Mouse (Mus musculus) lung, embryonic 15.5 days (tissue): ENCODE data around the gene Scfd2. TPM values are rescaled to one million over a fixed set of nuclear protein-coding genes. Genes with fewer than 3 reads are reported as not detected.

ENCODE experiments used
- ATAC-seq: fragments of 200-750 bp; cut with Nextera tagmentation; 2 replicates; pipeline ENCODE4 v1.8.0; 2017; ENCODE audit warnings: moderate number of reproducible peaks, borderline replicate concordance; ENCODE audit not compliant: low FRiP score, low TSS enrichment; ENCODE audit errors: extremely low read depth
- H3K27ac ChIP-seq: fragments of 300-500 bp; sonication (generic); 2 replicates; pipeline ENCODE4 v1.5.1; 2015; ENCODE audit warnings: moderate library complexity, mild to moderate bottlenecking, inconsistent platforms
- H3K27me3 ChIP-seq: fragments of 300-500 bp; sonication (generic); 2 replicates; pipeline ENCODE4 v1.6.1; 2015; ENCODE audit warnings: inconsistent platforms
- H3K36me3 ChIP-seq: fragments of 300-500 bp; sonication (generic); 2 replicates; pipeline ENCODE4 v1.6.1; 2015; ENCODE audit warnings: inconsistent platforms
- H3K4me1 ChIP-seq: fragments of 300-500 bp; sonication (generic); 2 replicates; pipeline ENCODE4 v1.6.1; 2015; ENCODE audit warnings: inconsistent platforms
- H3K4me2 ChIP-seq: fragments of 300-500 bp; sonication (generic); 2 replicates; pipeline ENCODE4 v1.6.1; 2015; ENCODE audit warnings: inconsistent platforms, mild to moderate bottlenecking, moderate library complexity
- H3K4me3 ChIP-seq: fragments of 300-500 bp; sonication (generic); 2 replicates; pipeline ENCODE4 v1.5.1; 2015; ENCODE audit warnings: mild to moderate bottlenecking, inconsistent platforms
- H3K9ac ChIP-seq: fragments of 300-500 bp; sonication (generic); 2 replicates; pipeline ENCODE4 v1.6.1; 2015; ENCODE audit warnings: inconsistent platforms
- H3K9me3 ChIP-seq: fragments of 300-500 bp; sonication (generic); 2 replicates; pipeline ENCODE4 v1.6.1; 2016; ENCODE audit warnings: inconsistent platforms
- WGBS: fragments of 180-500 bp; shearing (Covaris S2); methylation state at CpG from one replicate; pipeline ENCODE4 v1.1.7; 2015; 5-methylcytosine and 5-hydroxymethylcytosine counted together
- polyA plus RNA-seq: library from polyadenylated mRNA; unstranded; fragments of >200 nt; fragmentation: Nextera tagmentation; extraction: Ambion mirVana; gene quantifications from 2 replicates; pipeline ENCODE4 v1.2.1, GENCODE M21; 2015

The Scfd2 gene
- polyA plus RNA-seq, 1 experiment from 2014 or later = 18.4 TPM

DNA sequence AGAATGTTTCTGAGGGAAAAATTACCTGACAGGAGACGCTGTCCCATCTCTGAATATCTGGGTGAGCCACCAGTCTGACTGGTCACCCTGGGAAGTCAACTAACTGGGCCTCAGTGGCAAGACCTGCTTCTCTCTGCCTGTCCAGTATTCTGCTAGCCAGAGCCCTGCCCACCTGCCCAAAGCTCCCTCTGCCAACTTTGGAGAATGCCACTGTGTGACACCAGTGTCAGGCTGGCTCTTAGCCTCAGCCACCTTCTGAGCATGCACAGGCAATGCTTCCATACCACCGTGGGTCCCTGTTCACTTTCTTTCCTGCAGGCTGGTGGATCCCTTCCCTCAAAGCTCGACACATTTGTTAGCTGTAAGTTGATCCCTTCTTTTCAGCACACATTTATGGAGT, 281.8 kb downstream of the Scfd2 start:
- no peaks in the 10 kb centered on the region for H3K27me3 ChIP-seq
- ATAC-seq = no peak
- H3K27ac ChIP-seq = no peak overlapping the region
- H3K9ac ChIP-seq = no peak overlapping the region
- WGBS = 61% methylated on average over 3 of the region's 3 CpGs
- no peaks in the 10 kb centered on the region for H3K9me3 ChIP-seq
- H3K36me3 ChIP-seq = no peaks in the 10 kb centered on the region
- peaks cover 35% of the 10 kb centered on the region for H3K4me1 ChIP-seq
- H3K4me2 ChIP-seq = no peak overlapping the region
- H3K4me3 ChIP-seq = no peak overlapping the region

DNA sequence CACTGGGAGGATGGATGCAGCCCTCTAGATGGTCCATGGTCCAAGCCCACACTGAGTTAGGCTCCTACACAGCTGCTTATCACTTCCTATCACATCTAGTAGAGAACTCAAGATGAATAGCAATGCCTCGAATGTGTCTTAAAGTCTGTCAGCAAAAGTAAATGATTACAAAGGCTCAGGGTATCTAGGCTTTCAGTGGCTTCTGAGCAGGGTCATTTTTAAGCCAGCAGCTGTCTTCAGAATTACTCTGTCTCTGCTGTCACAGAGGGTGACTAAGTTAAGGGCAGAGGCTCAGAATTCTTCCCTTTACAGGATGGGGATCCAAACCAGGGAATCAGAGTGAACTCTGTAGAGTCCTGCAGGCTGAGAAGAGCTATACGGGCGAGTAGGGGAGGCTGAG, 284.6 kb downstream of the Scfd2 start:
- Histone ChIP-seq H3K27me3 (no peaks in the 10 kb centered on the region), H3K4me1 (peaks cover 28% of the 10 kb centered on the region), H3K36me3 (no peaks in the 10 kb centered on the region), H3K4me3 (no peak overlapping the region), H3K27ac (no peak overlapping the region), H3K4me2 (no peak overlapping the region), H3K9ac (no peak overlapping the region), H3K9me3 (no peaks in the 10 kb centered on the region)
- WGBS = 55% methylated on average over 3 of the region's 3 CpGs
- no peak for ATAC-seq

DNA sequence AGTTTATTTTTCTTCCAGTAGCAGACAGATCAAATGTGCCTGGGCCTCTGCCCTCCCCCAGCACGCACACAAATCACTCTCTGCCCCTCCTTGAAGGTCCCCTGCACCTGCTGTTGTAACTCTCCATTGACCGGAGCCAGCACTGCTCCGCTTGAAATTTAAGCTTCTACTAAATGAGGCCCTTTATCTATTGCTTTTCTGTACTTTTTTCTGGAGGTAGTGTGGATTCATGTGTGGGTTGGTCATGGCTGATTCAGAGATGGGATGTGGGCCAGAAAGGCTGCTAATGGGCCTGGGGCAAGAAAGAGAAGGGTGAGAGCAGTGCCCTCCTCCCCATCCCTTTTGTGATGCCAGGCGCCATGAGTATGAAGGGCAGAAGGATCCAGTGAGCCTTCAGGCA, 285.1 kb downstream of the Scfd2 start:
- Histone ChIP-seq H3K9me3 (no peaks in the 10 kb centered on the region), H3K4me1 (peaks cover 25% of the 10 kb centered on the region), H3K27me3 (no peaks in the 10 kb centered on the region), H3K4me2 (no peak overlapping the region), H3K27ac (no peak overlapping the region), H3K4me3 (no peak overlapping the region), H3K9ac (no peak overlapping the region), H3K36me3 (no peaks in the 10 kb centered on the region)
- no peak for ATAC-seq
- WGBS = 61% methylated on average over 4 of the region's 4 CpGs

DNA sequence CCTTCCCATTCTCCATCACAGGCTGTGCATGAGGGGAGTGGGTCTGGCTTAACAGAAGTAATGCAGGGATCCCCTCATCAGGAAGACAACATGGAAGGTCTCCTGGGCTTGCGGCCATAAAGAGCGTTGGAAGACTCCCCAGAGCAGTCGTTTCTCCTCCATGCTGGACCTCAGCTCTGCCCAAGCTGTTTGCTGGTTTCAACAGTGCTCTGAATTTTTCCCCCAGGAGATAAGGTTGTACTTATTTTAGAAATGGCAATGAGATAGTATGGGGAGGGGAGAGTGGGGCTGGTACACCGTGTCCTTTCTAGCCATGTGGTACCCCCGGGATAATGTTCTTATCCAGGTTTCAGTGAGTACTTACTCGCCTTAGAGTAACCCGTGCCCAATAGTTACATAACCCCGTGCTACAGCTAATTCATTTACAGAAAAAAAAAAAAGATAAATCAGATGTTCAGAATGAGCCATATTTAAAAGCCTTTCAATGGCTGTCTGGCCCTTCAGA, 285.9 kb downstream of the Scfd2 start:
- Histone ChIP-seq H3K4me1 (peaks cover 22% of the 10 kb centered on the region), H3K9ac (no peak overlapping the region), H3K9me3 (no peaks in the 10 kb centered on the region), H3K27ac (no peak overlapping the region), H3K4me3 (no peak overlapping the region), H3K27me3 (no peaks in the 10 kb centered on the region), H3K36me3 (no peaks in the 10 kb centered on the region), H3K4me2 (no peak overlapping the region)
- no peak for ATAC-seq
- whole genome bisulfite sequencing = 84% methylated on average over 8 of the region's 8 CpGs

DNA sequence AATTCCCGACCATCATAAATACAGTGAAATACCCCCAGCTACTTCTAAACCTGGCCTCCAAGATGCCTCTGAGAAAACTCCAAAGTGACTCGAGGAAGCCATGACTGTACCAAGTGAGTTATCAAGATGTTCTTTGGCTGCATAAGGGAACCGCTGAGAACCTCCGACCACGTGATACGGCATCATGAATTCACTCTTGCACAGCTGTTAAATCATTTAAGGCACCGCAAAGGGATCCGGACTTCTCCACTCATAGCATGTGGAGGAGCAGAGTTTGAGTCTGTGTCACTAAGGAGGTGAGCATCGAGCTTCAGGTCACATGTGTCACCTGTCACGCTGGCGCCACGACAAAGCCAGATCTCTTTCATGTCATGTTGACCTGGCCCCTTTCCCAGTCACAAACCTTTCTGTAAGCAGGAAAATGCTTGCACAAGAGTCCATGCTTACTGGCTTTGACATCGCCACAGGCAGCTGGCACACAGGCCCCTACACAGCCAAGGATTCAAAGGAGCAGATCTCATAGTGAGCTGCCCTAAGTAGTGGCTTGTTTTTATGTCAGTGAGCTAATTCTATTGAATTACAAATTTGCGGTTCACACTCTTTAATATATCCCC, 287.0 kb downstream of the Scfd2 start:
- no peaks in the 10 kb centered on the region for H3K27me3 ChIP-seq
- H3K4me3 ChIP-seq = no peak overlapping the region
- no peak overlapping the region for H3K9ac ChIP-seq
- no peak overlapping the region for H3K27ac ChIP-seq
- WGBS = 75% methylated on average over 14 of the region's 14 CpGs
- ATAC-seq = no peak
- H3K36me3 ChIP-seq = no peaks in the 10 kb centered on the region
- H3K4me1 ChIP-seq = peaks cover 22% of the 10 kb centered on the region
- no peaks in the 10 kb centered on the region for H3K9me3 ChIP-seq
- H3K4me2 ChIP-seq = no peak overlapping the region

DNA sequence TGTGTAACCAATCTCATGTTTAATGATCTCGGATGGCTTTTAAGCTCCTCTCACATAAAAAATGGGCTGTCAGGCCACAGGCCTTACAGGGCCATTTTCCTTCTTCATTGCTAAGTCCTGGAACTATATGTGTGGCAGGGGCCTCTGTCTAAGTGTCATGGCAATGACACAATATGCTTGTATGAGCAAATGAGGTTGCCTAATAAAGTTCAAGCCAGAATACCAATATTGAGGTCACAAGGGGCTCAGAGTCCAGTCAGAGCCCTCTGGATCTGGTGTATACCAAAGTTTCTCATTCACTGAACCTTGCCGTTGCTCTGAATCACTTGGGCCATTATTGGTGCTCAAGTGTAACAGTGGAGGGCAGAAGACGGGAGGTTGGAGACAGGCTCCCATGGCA, 288.9 kb downstream of the Scfd2 start:
- no peak overlapping the region for H3K4me2 ChIP-seq
- peaks cover 21% of the 10 kb centered on the region for H3K4me1 ChIP-seq
- no peak overlapping the region for H3K4me3 ChIP-seq
- no peaks in the 10 kb centered on the region for H3K36me3 ChIP-seq
- no peak for ATAC-seq
- H3K27me3 ChIP-seq = no peaks in the 10 kb centered on the region
- H3K9ac ChIP-seq = no peak overlapping the region
- no peak overlapping the region for H3K27ac ChIP-seq
- 36% methylated on average over 3 of the region's 3 CpGs for WGBS
- no peaks in the 10 kb centered on the region for H3K9me3 ChIP-seq

DNA sequence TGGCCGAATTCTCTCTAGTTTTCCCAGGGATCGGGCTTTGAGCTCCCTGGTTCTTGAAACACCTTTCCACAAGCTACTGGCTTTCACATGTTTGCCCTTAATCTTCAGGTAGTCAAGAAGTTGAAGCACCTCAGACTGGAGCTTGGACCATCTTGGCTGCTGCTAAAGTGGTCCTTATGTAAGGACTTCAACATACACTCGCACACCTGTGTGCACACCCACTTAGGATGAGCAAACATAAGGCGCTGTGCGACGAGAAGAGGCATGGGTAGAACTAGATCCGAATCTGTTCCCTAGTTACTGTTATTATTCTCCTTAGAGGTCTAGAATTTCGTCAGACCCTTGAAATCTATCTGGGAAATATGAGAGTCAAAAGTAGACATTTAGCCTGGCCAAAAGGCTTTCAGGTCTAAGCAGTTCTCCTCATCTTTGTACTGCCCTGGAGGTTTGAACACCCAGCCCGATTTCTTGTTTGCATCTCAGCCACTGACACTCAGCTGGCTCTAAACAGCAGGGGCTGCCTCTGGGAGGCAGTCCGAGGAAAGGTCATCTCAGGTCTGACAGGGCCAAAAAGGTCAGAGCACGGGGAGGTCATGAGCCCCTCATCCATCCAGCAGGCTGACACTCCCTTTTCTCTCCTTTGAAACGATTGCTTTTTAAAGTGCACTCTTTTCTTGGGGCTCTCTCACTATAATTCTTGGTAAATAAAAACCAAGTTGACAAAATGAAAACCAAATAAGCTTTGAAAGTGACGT, 290.5 kb downstream of the Scfd2 start:
- H3K9me3 ChIP-seq = no peaks in the 10 kb centered on the region
- H3K36me3 ChIP-seq = no peaks in the 10 kb centered on the region
- H3K27ac ChIP-seq = peak overlapping the region; percentile 78
- peaks cover 21% of the 10 kb centered on the region for H3K4me1 ChIP-seq
- ATAC-seq = peak; percentile 85
- no peak overlapping the region for H3K4me2 ChIP-seq
- H3K9ac ChIP-seq = no peak overlapping the region
- no peaks in the 10 kb centered on the region for H3K27me3 ChIP-seq
- no peak overlapping the region for H3K4me3 ChIP-seq
- 46% methylated on average over 13 of the region's 13 CpGs for WGBS

DNA sequence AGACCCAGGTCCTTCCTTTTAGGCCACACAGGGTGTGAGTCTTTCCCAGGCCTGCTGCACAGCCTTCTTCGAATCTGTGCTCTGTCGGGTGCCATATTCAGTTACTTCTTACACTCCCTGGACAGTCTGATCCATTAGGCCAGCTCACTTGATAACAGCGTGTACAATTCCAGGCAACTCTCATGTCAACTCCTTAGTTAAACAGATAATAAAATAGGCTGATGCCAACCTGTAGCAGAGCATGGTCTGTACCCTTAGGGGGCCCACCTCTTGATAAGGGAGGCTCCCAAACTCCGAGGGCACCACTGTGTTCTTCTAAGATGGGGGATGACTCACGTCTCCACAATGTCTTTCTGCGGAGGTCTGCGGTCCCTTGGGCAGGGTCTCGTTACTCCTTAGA, 291.3 kb downstream of the Scfd2 start:
- 45% methylated on average over 8 of the region's 8 CpGs for whole genome bisulfite sequencing
- Histone ChIP-seq H3K4me2 (no peak overlapping the region), H3K4me1 (peaks cover 21% of the 10 kb centered on the region), H3K27ac (peak overlapping the region; percentile 78), H3K4me3 (no peak overlapping the region), H3K9me3 (no peaks in the 10 kb centered on the region), H3K36me3 (no peaks in the 10 kb centered on the region), H3K27me3 (no peaks in the 10 kb centered on the region), H3K9ac (no peak overlapping the region)
- no peak for ATAC-seq

DNA sequence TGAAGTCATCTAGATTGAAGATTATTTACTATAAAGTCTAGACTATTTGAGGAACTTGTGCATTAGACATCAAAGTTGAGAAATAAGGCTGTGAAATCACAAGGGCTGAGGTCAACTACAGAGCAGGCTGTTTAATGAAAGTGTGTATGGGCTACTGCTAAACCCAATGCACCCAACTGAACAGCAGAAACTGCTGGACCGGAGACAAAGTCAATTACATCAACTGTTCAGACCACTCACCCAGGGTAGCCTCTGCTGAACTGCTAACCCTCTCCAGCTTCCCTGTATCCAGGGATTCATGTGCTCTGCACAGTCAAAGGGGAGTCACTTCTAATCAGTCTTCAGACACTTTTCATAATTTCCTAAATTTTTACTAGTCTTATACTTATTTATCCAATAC, 292.2 kb downstream of the Scfd2 start:
- ATAC-seq = no peak
- no peak overlapping the region for H3K27ac ChIP-seq
- WGBS = 81% methylated on average over 1 of the region's 1 CpGs
- H3K4me1 ChIP-seq = peaks cover 21% of the 10 kb centered on the region
- H3K9me3 ChIP-seq = no peaks in the 10 kb centered on the region
- H3K4me2 ChIP-seq = no peak overlapping the region
- no peaks in the 10 kb centered on the region for H3K27me3 ChIP-seq
- H3K4me3 ChIP-seq = no peak overlapping the region
- no peak overlapping the region for H3K9ac ChIP-seq
- H3K36me3 ChIP-seq = no peaks in the 10 kb centered on the region

DNA sequence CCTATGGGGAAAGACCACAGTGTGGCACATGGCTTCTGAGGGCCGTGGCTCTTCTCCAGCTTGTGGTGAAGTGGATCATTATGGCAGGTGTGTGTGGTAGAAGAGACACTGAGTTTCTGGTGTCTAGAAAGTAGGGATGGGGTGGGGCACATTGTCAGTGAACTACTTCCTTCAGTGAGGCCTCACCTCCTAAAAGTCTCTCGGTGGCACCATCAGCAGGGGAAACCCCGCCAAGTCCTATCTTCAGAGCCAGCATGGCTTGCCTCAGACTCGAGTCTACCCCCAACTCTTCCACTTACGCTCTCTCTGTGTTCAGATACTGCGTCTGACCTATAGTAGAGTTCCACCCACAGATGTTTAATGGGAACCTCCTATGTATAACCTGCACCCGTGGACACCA, 297.8 kb downstream of the Scfd2 start:
- no peak for ATAC-seq
- no peak overlapping the region for H3K9ac ChIP-seq
- H3K27me3 ChIP-seq = no peaks in the 10 kb centered on the region
- H3K4me3 ChIP-seq = no peak overlapping the region
- H3K9me3 ChIP-seq = no peaks in the 10 kb centered on the region
- peaks cover 20% of the 10 kb centered on the region for H3K4me1 ChIP-seq
- no peak overlapping the region for H3K4me2 ChIP-seq
- 84% methylated on average over 7 of the region's 7 CpGs for WGBS
- H3K27ac ChIP-seq = no peak overlapping the region
- no peaks in the 10 kb centered on the region for H3K36me3 ChIP-seq

DNA sequence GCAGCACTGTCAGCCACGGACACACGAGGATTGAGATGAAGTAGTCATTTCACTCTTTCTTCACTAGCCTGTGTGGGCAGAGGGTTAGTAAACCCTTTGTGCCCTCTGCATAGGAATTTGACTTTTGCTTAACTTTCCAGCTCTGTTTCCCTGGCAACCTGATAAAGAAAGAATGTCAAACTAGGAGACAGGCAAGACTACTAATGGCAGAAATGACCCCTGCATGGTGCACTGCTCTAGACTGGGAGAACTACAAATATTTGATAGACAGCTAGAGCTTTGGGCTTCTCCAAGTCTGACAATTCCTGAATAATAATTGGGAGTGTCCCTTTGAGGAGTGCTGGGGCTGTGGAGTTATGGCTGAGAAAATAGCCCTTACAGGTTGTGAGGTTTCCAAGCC, 301.0 kb downstream of the Scfd2 start:
- Histone ChIP-seq H3K9ac (no peak overlapping the region), H3K9me3 (no peaks in the 10 kb centered on the region), H3K4me3 (no peak overlapping the region), H3K36me3 (no peaks in the 10 kb centered on the region), H3K27ac (peak overlapping the region; percentile 85), H3K4me1 (peaks cover 22% of the 10 kb centered on the region), H3K4me2 (peak overlapping the region; percentile 16; the same call in 1 of the 2 replicates), H3K27me3 (no peaks in the 10 kb centered on the region)
- peak; percentile 47; the same call in 1 of the 2 replicates for ATAC-seq
- WGBS = 24% methylated on average over 2 of the region's 2 CpGs

DNA sequence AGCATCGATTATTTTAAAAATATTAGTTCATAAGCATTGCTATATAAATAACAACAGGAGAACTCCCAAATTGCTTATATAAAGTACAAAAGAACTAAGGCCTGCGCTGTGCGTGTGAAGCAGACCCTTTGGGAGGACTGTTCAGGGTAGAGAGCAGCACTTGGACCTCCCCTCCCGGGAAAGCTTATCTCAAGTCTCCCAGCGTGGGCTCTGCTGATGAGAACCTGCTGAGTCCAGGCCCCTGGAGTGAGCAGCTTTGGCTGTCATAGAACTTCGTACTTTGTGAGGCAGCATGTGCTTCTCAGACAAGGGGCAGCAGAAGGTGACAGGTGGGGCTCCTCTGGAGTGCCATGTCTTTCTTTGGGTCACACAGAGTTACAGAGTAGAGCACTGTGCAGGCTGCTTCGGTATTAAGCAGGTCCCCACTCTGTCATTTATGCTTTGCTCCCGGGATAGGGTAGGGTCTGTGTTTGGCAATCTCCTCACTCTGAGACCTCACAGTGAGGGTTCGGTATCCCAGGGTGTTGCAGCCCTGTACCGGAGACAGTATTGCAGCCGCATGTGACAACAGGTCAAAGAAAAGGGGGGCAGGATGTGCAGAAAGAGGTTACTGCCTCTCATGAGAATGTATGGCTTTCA, 301.7 kb downstream of the Scfd2 start:
- Histone ChIP-seq H3K4me1 (peaks cover 22% of the 10 kb centered on the region), H3K36me3 (no peaks in the 10 kb centered on the region), H3K4me3 (no peak overlapping the region), H3K27me3 (no peaks in the 10 kb centered on the region), H3K4me2 (peak overlapping the region; percentile 16; the same call in 1 of the 2 replicates), H3K9ac (no peak overlapping the region), H3K27ac (peak overlapping the region; percentile 85), H3K9me3 (no peaks in the 10 kb centered on the region)
- 34% methylated on average over 11 of the region's 11 CpGs for WGBS
- ATAC-seq = no peak
